Mouse (Mus musculus): ENCODE measurements around the gene H2afx. TPM values are rescaled to one million over a fixed set of nuclear protein-coding genes. Genes with fewer than 3 reads are reported as not detected.

H2afx gene
- total RNA-seq, 2 experiments from 2014 or later: 7.8 to 10.4 TPM

- no peak for DNase-seq (ENCODE audit: low spot score)
Measured at GRCm38 (mm10) chr9:44378153-44378730, 43.7 kb downstream of the H2afx start.

- DNase-seq (ENCODE audit: low spot score): peak; percentile 99
Measured at GRCm38 (mm10) chr9:44379054-44379834, 44.8 kb downstream of the H2afx start, which contains the start of gene Hyou1. TSS of gene Hyou1 (plus strand) at chr9:44379490.

- DNase-seq (ENCODE audit: low spot score): no peak
Measured at GRCm38 (mm10) chr9:44379862-44380261, 45.4 kb downstream of the H2afx start.

GRCm38 (mm10) chr9:44384596-44384995, 50.1 kb downstream of the H2afx start:
- no peak for DNase-seq (ENCODE audit: low spot score)

Small RNAs within 50 kb of the gene (microRNA-seq; reads per million reads assigned to microRNA genes)
- not detected for gene Gm44335

Other genes with a start within 250 kb of the H2afx start
- not detected for gene Mfrp, start 233.0 kb upstream of the H2afx start, total RNA-seq (2021)
- gene C1qtnf5, start 227.4 kb upstream of the H2afx start, total RNA-seq (2021): 1 to 10 TPM; 3.9 to 5.4 TPM
- gene Gm49380, start 221.2 kb upstream of the H2afx start, total RNA-seq (2021): 1 to 10 TPM in 1 of 2 experiments, under 1 TPM in 1; 0.43 to 1.9 TPM
- 1 to 10 TPM; 1.5 to 3.0 TPM for gene Rnf26, start 221.2 kb upstream of the H2afx start, total RNA-seq (2021)
- 10 to 100 TPM; 19.8 to 32.9 TPM for gene Mcam, start 200.2 kb upstream of the H2afx start, total RNA-seq (2021)
- 1 to 10 TPM; 7.1 to 7.5 TPM for gene Cbl, start 100.6 kb upstream of the H2afx start, total RNA-seq (2021)
- not detected for gene Ccdc153, start 94.0 kb upstream of the H2afx start, total RNA-seq (2021)
- 1 to 10 TPM; 1.1 to 1.4 TPM for gene Pdzd3, start 83.2 kb upstream of the H2afx start, total RNA-seq (2021)
- 10 to 100 TPM; 21.7 to 21.8 TPM for gene Nlrx1, start 66.1 kb upstream of the H2afx start, total RNA-seq (2021)
- under 1 TPM; 0.32 to 0.59 TPM for gene Abcg4, start 46.1 kb upstream of the H2afx start, total RNA-seq (2021)
- 1 to 10 TPM; 5.2 TPM for gene Hinfp, start 29.0 kb upstream of the H2afx start, total RNA-seq (2021)
- 10 to 100 TPM; 14.1 to 14.8 TPM for gene C2cd2l, start 14.4 kb upstream of the H2afx start, total RNA-seq (2021)
- gene Dpagt1, start 8.7 kb upstream of the H2afx start, total RNA-seq (2021): 10 to 100 TPM; 13.2 to 13.4 TPM
- gene Hmbs, start 9.5 kb downstream of the H2afx start, total RNA-seq (2021): 10 to 100 TPM; 20.8 to 24.7 TPM
- 10 to 100 TPM; 17.7 to 17.8 TPM for gene Vps11, start 27.0 kb downstream of the H2afx start, total RNA-seq (2021)
- gene Hyou1, start 44.8 kb downstream of the H2afx start, total RNA-seq (2021): 10 to 100 TPM; 23.0 to 25.0 TPM
- 100 to 1,000 TPM in 1 of 2 experiments, 10 to 100 TPM in 1; 86.0 to 147 TPM for gene Slc37a4, start 62.2 kb downstream of the H2afx start, total RNA-seq (2021)
- gene Rps25, start 72.4 kb downstream of the H2afx start, total RNA-seq (2021): 100 to 1,000 TPM; 772 to 880 TPM
- gene Trappc4, start 72.9 kb downstream of the H2afx start, total RNA-seq (2021): 10 to 100 TPM; 16.9 to 20.4 TPM
- 1 to 10 TPM; 3.5 to 4.1 TPM for gene Ccdc84, start 83.9 kb downstream of the H2afx start, total RNA-seq (2021)
- gene Foxr1, start 106.4 kb downstream of the H2afx start, total RNA-seq (2021): not detected
- gene Upk2, start 120.3 kb downstream of the H2afx start, total RNA-seq (2021): under 1 TPM; 0.43 to 0.83 TPM
- gene Bcl9l, start 148.1 kb downstream of the H2afx start, total RNA-seq (2021): 10 to 100 TPM; 36.0 to 36.6 TPM
- gene Cxcr5, start 227.2 kb downstream of the H2afx start, total RNA-seq (2021): not detected

Measured in gastrocnemius, adult 18-20 months (tissue).